Mouse (Mus musculus) lung, adult 2 months (tissue): Measurements from ENCODE around the gene Saal1.

Experiments
- CTCF ChIP-seq: fragments of 200-500 bp; IDR thresholded peaks from 2 replicates; pipeline ENCODE4 v1.5.1; 2011; ENCODE audit warnings: mild to moderate bottlenecking, low read length, control low read depth; ENCODE audit not compliant: insufficient read depth
- POLR2A ChIP-seq: fragments of 200-500 bp; IDR thresholded peaks from 2 replicates; pipeline ENCODE4 v1.6.1; 2011; ENCODE audit warnings: low read depth, mild to moderate bottlenecking, control low read depth, low read length, borderline replicate concordance; ENCODE audit errors: extremely low read depth

DNA sequence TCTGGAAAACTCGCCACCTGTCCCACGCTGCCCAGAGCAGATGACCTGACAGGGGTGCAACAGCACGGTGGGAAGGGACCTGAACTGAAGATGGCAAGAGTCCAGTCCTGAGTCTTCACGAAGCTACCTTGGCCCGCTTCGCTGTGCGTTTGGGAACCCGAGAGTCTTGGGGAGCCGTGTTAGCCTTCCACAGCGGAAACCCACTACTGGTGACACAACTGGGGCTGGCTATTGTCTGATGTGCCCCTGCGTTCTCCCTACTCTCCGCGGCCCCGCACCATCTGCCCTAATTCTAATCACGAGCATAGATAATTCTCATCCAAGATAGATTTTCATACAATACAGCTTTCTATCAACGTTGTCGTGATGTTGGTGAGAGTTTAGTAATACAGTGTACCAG is 70.4 kb downstream of the Saal1 start:
- no peak for TF ChIP-seq CTCF
- TF ChIP-seq POLR2A, result no peak
